Mouse (Mus musculus): ENCODE measurements at regions not wholly inside any gene's neighbourhood (a gene's known extent, or its start where the extent isn't known, plus 50 kb on each side); places are given as distances from the start of the nearest gene placed in this dataset.
A peak's percentile ranks its signal among the peaks of the same experiment; 100 is the strongest.
"Not testable (repeated sequence)": the region's sequence is repeated elsewhere in the genome, so short reads cannot be mapped to it uniquely, and the experiment has no call there.

GRCm38 (mm10) chr16:93342701-93343100, 261.2 kb downstream of the Setd4 start:
- peak; percentile 58 for DNase-seq (ENCODE audit: low spot score)

DNA sequence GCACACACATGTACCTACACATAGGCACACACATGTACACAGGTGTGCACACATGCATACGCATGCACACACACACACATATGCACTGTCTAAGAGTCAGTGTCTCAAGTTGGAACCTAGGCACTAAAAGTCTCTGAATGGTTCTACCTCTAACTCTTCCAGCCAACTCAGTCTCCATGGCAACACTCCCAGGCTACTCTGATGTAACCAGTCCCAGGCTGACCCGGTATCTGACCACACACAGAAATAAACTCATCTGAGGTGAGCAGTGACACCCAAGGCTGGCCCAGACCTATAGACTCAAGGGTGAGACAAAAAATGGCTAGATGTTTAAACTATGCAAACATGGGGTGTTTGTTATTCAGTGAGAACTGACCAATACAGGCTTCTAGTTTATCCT, 262.1 kb downstream of the Setd4 start:
- peak; percentile 26 for DNase-seq (ENCODE audit: low spot score)

GRCm38 (mm10) chr16:93338806-93339205, 265.1 kb downstream of the Setd4 start:
- no peak for DNase-seq (ENCODE audit: low spot score)

- DNase-seq (ENCODE audit: low spot score), result no peak
Observed at GRCm38 (mm10) chr16:93335322-93336111, 268.3 kb downstream of the Setd4 start.

DNA sequence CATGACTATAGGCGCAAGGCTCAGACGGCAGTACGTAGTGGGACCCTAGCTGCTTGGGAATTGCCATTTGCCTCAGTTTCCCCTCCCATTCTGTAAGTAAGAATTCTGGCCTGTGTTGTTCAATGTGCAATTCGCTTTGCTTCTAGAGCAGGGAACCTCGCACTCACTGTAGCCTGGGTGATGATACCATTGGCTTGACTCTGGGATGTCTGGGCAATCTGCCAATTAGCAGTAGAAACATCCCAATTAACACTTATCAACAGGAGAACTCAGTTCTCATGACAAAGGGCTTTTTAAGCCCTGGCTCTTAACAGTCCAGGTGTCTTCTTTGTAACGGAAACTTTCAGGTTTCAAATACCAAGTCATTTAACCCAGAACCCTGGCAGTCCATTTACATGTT, 270.2 kb downstream of the Setd4 start:
- DNase-seq (ENCODE audit: low spot score), result no peak

- peak; percentile 29 for DNase-seq (ENCODE audit: low spot score)
Observed at GRCm38 (mm10) chr16:93328680-93329395, 275.0 kb downstream of the Setd4 start.

GRCm38 (mm10) chr16:93324911-93325310, 279.0 kb downstream of the Setd4 start:
- DNase-seq (ENCODE audit: low spot score), result peak; percentile 96

DNA sequence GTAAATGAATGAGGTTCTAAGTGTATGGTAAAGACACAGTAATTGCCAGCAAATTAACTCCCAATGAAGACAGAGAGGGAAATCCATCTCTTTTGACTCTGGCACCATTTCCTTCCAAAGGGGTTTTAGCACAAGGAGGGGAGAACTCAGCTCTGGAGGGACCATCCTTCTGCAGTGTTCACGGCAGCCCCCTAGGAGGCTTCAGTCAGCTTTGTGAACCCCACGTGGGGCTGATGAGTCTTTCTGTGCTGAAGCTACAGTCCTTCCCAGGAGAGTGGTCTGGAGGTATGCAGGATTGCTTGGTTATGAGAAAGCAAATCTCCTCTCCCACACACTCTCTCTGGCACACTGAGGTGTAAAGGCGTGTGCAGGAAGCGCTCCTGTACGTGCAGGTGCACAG, 280.7 kb downstream of the Setd4 start:
- DNase-seq (ENCODE audit: low spot score), result no peak

DNA sequence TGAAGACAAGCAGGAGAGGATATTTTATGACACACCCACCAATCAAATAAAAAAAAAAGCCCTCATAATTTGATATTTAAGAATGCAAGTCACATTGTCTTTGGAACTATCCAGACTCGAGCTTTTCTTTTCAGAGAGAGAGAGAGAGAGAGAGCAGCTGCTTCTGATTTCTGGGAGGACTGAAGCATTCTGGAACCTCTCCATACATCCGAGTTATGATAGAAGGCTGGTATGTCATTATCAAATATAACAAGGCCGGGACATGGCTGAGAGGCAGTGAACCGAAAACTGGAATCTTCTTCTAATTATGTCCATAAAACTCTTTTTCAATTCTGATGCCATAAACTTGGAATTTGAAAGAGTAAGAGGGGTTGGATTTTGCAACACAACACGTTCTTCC, 284.3 kb downstream of the Setd4 start:
- no peak for DNase-seq (ENCODE audit: low spot score)

DNA sequence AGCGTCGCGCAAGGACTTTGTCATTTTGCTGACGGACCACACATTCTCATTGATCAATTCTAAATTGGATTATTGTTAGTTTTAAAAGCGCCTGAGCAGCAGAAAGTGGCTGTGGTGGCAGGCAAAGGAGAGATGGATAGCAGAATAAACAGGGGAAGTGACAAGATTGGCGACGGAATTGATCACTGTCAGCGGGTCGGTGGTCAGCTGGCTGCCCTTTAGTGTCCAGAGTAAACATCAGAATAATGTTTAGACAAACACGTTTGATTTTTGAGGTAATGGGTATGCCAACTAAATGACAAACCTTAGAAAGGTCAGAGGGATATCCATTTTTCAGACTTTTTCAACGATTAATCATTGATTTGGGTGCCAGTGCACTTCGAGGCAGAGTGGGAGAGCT, 292.2 kb downstream of the Setd4 start:
- no peak for DNase-seq (ENCODE audit: low spot score)

DNA sequence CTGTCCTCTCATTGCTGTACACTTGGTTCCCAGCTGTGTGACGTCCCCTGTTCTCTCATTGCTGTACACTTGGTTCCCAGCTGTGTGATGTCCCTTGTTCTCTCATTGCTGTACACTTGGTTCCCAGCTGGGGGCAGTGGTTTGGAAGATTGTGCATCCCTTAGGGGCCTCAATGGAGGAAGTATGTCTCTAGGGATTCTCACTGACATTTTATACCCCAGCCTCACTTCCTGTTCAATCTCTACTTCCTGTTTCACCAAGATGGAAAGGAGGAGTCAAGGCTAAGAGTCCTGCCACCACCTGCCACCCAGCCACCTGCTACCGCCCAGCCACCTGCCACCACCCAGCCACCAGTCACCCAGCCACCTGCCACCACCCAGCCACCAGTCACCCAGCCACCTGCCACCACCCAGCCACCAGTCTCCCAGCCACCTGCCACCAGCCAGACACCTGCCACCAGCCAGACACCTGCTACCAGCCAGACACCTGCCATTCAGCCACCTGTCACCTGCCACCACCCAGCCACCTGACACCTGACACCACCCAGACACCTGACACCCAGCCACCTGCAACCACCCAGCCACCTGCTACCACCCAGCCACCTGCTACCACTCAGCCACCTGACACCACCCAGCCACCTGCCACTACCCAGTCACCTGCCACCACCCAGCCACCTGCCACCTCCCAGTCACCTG, 295.1 kb downstream of the Setd4 start:
- DNase-seq (ENCODE audit: low spot score), result no peak

DNA sequence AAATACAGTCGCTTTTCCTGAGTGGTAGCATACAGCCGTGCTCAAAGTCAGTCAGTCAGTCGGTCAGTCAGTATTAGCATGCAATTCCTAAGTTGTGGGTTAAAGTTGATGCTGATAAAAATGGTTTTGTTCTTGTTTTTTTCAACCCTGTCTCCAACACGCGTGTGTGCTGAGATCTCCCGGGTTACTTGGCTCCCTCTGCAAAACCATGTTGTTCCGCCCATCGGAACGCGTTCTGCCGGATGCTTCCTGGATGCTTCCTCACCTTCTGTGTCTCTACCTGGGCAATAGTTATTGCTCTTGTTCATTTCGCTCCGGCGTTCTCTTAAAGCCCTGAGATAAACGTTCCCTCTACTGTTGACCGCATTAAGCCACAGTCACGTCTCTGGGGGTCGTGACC, 296.9 kb downstream of the Setd4 start:
- DNase-seq (ENCODE audit: low spot score), result no peak

- not testable (repeated sequence) for DNase-seq (ENCODE audit: low spot score)
Observed at GRCm38 (mm10) chr16:93306140-93306539, 297.7 kb downstream of the Setd4 start.

- no peak for DNase-seq (ENCODE audit: low spot score)
Observed at GRCm38 (mm10) chr16:93294430-93294829, 309.4 kb downstream of the Setd4 start.

DNA sequence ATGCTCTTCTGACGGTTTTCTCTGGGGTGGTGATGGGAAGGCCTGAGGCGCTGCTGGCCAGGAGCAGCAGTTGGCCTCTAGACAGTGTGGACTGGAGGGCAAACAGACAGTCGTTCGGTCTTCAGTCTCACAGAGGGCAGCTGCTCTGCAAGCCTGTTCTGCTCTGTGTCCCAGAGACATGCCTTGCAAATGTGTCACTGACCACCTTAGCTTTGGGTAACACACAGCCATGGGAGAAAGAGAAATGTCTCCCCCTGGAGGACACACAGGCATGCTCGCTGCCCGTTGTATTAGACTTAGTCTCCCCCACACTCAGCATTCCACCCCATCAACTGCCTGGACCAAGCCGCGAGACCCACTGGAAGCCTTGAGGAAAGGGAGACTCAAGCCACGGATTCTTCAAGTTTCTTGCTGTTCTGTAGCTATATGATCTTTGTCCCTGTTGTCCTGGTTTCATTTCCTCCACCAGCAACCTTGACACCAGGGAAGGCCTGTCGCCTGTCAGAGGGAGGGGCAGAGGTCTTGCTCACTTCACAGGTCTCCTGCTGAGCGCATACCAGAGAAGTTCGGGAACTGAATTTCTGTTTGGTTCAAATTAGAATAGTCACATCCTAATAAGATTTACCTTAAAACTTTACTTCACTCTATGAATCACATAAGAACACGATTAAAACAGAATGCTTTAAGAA, 310.8 kb downstream of the Setd4 start:
- peak; percentile 85 for DNase-seq (ENCODE audit: low spot score)

- DNase-seq (ENCODE audit: low spot score), result no peak
Observed at GRCm38 (mm10) chr16:93292181-93292834, 311.6 kb downstream of the Setd4 start.

GRCm38 (mm10) chr16:93288036-93288435, 315.8 kb downstream of the Setd4 start:
- DNase-seq (ENCODE audit: low spot score), result no peak

DNA sequence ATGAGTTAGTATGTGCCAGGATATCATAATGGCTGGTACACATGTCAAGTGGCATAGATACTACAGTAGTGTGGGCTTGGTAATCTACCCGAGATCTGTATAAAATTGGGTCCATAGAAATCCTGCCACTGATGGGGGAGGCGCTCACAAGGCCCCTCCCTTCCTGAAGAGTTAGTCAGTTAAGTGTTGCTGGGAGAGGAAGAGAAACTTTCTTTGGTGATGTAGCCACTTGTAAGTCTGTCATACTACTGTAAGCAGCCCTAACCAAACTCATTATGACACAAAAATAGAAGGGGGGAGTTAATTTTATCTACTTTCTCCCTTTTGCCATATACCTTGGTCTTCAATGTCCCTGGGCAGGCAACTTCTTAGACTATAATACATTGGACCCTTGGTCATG, 316.3 kb downstream of the Setd4 start:
- DNase-seq (ENCODE audit: low spot score), result no peak

DNA sequence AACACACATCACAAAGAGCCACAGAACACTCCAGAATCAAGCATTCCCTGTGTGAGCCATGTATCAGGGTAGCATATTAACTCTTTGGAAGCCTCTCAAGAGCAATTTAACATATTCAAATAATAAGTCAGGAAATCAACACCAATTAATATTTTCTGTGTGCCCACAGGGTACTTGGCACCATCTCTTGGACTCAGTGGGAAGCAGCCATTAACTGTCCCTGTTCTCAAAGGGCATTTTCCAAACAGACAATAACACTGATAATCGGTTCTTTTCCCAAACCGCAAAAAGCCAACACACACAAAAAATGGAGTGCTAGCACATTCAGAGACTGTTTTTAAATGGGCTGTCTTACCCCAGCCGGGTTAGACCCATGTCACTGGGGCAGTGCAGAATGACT, 317.0 kb downstream of the Setd4 start:
- no peak for DNase-seq (ENCODE audit: low spot score)

DNA sequence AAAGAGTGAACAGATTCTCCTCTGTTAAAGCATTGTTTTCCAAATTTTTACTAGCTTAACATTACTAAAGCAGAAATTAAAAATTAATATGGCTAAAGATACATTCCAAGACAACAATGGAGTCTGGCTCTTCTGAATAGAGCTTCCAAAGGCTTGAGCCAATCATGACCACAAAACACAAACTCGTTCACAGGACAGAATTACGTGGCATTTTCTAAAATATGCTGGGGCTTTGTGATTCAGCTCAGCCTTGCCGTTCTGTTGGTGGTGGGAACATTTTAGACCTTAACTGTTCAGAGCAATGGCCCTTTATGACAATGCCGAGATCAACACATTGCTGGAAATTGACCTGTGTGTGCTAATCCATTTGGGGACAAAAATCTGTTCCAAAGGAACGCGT, 318.7 kb downstream of the Setd4 start:
- no peak for DNase-seq (ENCODE audit: low spot score)

- DNase-seq (ENCODE audit: low spot score), result no peak
Observed at GRCm38 (mm10) chr16:93281715-93282114, 322.1 kb downstream of the Setd4 start.

- DNase-seq (ENCODE audit: low spot score), result no peak
Observed at GRCm38 (mm10) chr16:93272636-93273035, 331.2 kb downstream of the Setd4 start.

Data from adipocyte (in vitro differentiated cells).